Mouse (Mus musculus): ENCODE results near the gene Lsm2. TPM values are rescaled to one million over a fixed set of nuclear protein-coding genes. Genes with fewer than 3 reads are reported as not detected.
"Not testable (repeated sequence)": the region's sequence is repeated elsewhere in the genome, so short reads cannot be mapped to it uniquely, and the experiment has no call there.

Lsm2 gene
- polyA plus RNA-seq, 1 experiment, result 136 TPM

- TF ChIP-seq CTCF (IDR thresholded peaks at IDR 0.05; ENCODE audit: borderline replicate concordance, extremely low read depth, insufficient read depth, insufficient read length) (no peak), POLR2A (IDR thresholded peaks at IDR 0.05; ENCODE audit: borderline replicate concordance, extremely low read depth, insufficient read depth, insufficient read length, poor library complexity, severe bottlenecking) (no peak)
- no peak for DNase-seq (ENCODE audit: low read depth)
These were observed 3.4 kb upstream of the Lsm2 start for GRCm38 (mm10) chr17:34978239-34978638.

- TF ChIP-seq POLR2A (IDR thresholded peaks at IDR 0.05; ENCODE audit: borderline replicate concordance, extremely low read depth, insufficient read depth, insufficient read length, poor library complexity, severe bottlenecking), result no peak
- no peak for TF ChIP-seq CTCF (IDR thresholded peaks at IDR 0.05; ENCODE audit: borderline replicate concordance, extremely low read depth, insufficient read depth, insufficient read length)
These were observed 2.0 kb upstream of the Lsm2 start for GRCm38 (mm10) chr17:34979631-34980030.

GRCm38 (mm10) chr17:34980655-34981054, 1.0 kb upstream of the Lsm2 start:
- peak; percentile 42; the same call in 1 of the 2 replicates for TF ChIP-seq CTCF (IDR thresholded peaks at IDR 0.05; ENCODE audit: borderline replicate concordance, extremely low read depth, insufficient read depth, insufficient read length)
- TF ChIP-seq POLR2A (IDR thresholded peaks at IDR 0.05; ENCODE audit: borderline replicate concordance, extremely low read depth, insufficient read depth, insufficient read length, poor library complexity, severe bottlenecking), result no peak
- DNase-seq (ENCODE audit: low read depth), result peak; percentile 85

More at GRCm38 (mm10) chr17:34979631-34980030, 2.0 kb upstream of the Lsm2 start:
- no peak for DNase-seq (ENCODE audit: low read depth)

- DNase-seq (ENCODE audit: low read depth), result no peak
- TF ChIP-seq POLR2A (IDR thresholded peaks at IDR 0.05; ENCODE audit: borderline replicate concordance, extremely low read depth, insufficient read depth, insufficient read length, poor library complexity, severe bottlenecking), result no peak
- TF ChIP-seq CTCF (IDR thresholded peaks at IDR 0.05; ENCODE audit: borderline replicate concordance, extremely low read depth, insufficient read depth, insufficient read length), result no peak
These were observed 666 bp downstream of the Lsm2 start for GRCm38 (mm10) chr17:34982328-34982727.

- TF ChIP-seq CTCF (IDR thresholded peaks at IDR 0.05; ENCODE audit: borderline replicate concordance, extremely low read depth, insufficient read depth, insufficient read length), result peak; percentile 54; the same call in 1 of the 2 replicates
- TF ChIP-seq POLR2A (IDR thresholded peaks at IDR 0.05; ENCODE audit: borderline replicate concordance, extremely low read depth, insufficient read depth, insufficient read length, poor library complexity, severe bottlenecking), result no peak
- DNase-seq (ENCODE audit: low read depth), result peak; percentile 61
These were observed 2.6 kb downstream of the Lsm2 start for GRCm38 (mm10) chr17:34984218-34984617.

- no peak for DNase-seq (ENCODE audit: low read depth)
- TF ChIP-seq CTCF (IDR thresholded peaks at IDR 0.05; ENCODE audit: borderline replicate concordance, extremely low read depth, insufficient read depth, insufficient read length) (no peak), POLR2A (IDR thresholded peaks at IDR 0.05; ENCODE audit: borderline replicate concordance, extremely low read depth, insufficient read depth, insufficient read length, poor library complexity, severe bottlenecking) (no peak)
These were observed 13.1 kb downstream of the Lsm2 start for GRCm38 (mm10) chr17:34994751-34995150.

- DNase-seq (ENCODE audit: low read depth), result not testable (repeated sequence)
These were observed 13.5 kb downstream of the Lsm2 start for GRCm38 (mm10) chr17:34995192-34995591.

- DNase-seq (ENCODE audit: low read depth), result not testable (repeated sequence)
These were observed 14.3 kb downstream of the Lsm2 start for GRCm38 (mm10) chr17:34995927-34996326.

- TF ChIP-seq POLR2A (IDR thresholded peaks at IDR 0.05; ENCODE audit: borderline replicate concordance, extremely low read depth, insufficient read depth, insufficient read length, poor library complexity, severe bottlenecking), result no peak
- TF ChIP-seq CTCF (IDR thresholded peaks at IDR 0.05; ENCODE audit: borderline replicate concordance, extremely low read depth, insufficient read depth, insufficient read length), result no peak
- no peak for DNase-seq (ENCODE audit: low read depth)
These were observed 14.9 kb downstream of the Lsm2 start for GRCm38 (mm10) chr17:34996411-34997141.

- TF ChIP-seq CTCF (IDR thresholded peaks at IDR 0.05; ENCODE audit: borderline replicate concordance, extremely low read depth, insufficient read depth, insufficient read length) (no peak), POLR2A (IDR thresholded peaks at IDR 0.05; ENCODE audit: borderline replicate concordance, extremely low read depth, insufficient read depth, insufficient read length, poor library complexity, severe bottlenecking) (no peak)
- DNase-seq (ENCODE audit: low read depth), result no peak
These were observed 15.5 kb downstream of the Lsm2 start for GRCm38 (mm10) chr17:34997142-34997483.

- TF ChIP-seq CTCF (IDR thresholded peaks at IDR 0.05; ENCODE audit: borderline replicate concordance, extremely low read depth, insufficient read depth, insufficient read length), result no peak
- TF ChIP-seq POLR2A (IDR thresholded peaks at IDR 0.05; ENCODE audit: borderline replicate concordance, extremely low read depth, insufficient read depth, insufficient read length, poor library complexity, severe bottlenecking), result no peak
- no peak for DNase-seq (ENCODE audit: low read depth)
These were observed 17.1 kb downstream of the Lsm2 start for GRCm38 (mm10) chr17:34998526-34999430.

- peak; percentile 31 for DNase-seq (ENCODE audit: low read depth)
These were observed 18.4 kb downstream of the Lsm2 start for GRCm38 (mm10) chr17:34999871-35000716.
